Comparison of ENCODE assay signal across 33 mouse cellular contexts in genomic region chr4:81995243-81995642, GRCm38 (mm10).
"Had no signal": no experiment of that assay in that cellular context is flagged by ENCODE, and none has a peak within 500 bp of the region (broad histone marks: within the 10 kb centered on the region; RNA-seq: fewer than 3 reads in every experiment).

No protein-coding gene starts in this region.

- ATAC-seq: hindbrain, embryonic 16.5 days; hindbrain, postnatal 0 days; inflammation-experienced regulatory T-cells, adult 6 months had no signal

- H3K27me3 ChIP-seq: heart, embryonic 12.5 days; heart, embryonic 13.5 days; heart, embryonic 15.5 days; hindbrain, embryonic 12.5 days; hindbrain, embryonic 13.5 days; hindbrain, embryonic 15.5 days; kidney, embryonic 15.5 days had no signal

- H3K9ac ChIP-seq: heart, embryonic 12.5 days; heart, embryonic 13.5 days; heart, embryonic 15.5 days; hindbrain, embryonic 12.5 days; hindbrain, embryonic 13.5 days; hindbrain, embryonic 14.5 days; hindbrain, embryonic 15.5 days; kidney, embryonic 15.5 days had no signal

- H3K4me3 ChIP-seq: heart, adult 2 months; heart, embryonic 10.5 days; heart, embryonic 12.5 days; heart, embryonic 13.5 days; heart, embryonic 15.5 days; hindbrain, embryonic 10.5 days; hindbrain, embryonic 12.5 days; hindbrain, embryonic 13.5 days; hindbrain, embryonic 15.5 days; kidney, embryonic 15.5 days; layer of hippocampus, adult 2 months had no signal

- H3K36me3 ChIP-seq: heart, embryonic 10.5 days; heart, embryonic 12.5 days; heart, embryonic 13.5 days; heart, embryonic 15.5 days; hindbrain, embryonic 10.5 days; hindbrain, embryonic 12.5 days; hindbrain, embryonic 13.5 days; hindbrain, embryonic 15.5 days; kidney, embryonic 15.5 days had no signal

- H3K9me3 ChIP-seq: heart, embryonic 10.5 days; heart, embryonic 12.5 days; heart, embryonic 13.5 days; heart, embryonic 15.5 days; hindbrain, embryonic 10.5 days; hindbrain, embryonic 12.5 days; hindbrain, embryonic 13.5 days; hindbrain, embryonic 15.5 days; kidney, embryonic 15.5 days had no signal

- DNase-seq: heart, adult 2 months; heart, postnatal 10 days; heart, postnatal 14 days; heart, postnatal 36 days; heart, postnatal 4 days; kidney, adult 11 months; kidney, adult 18-20 months; kidney, adult 2 months; kidney, adult 8-10 months; kidney, adult 9 months; kidney, postnatal 10 days; kidney, postnatal 14 days; kidney, postnatal 25 days; kidney, postnatal 36 days; kidney, postnatal 4 days; layer of hippocampus, adult 9-11 months; layer of hippocampus, postnatal 36 days had no signal

- H3K27ac ChIP-seq: heart, adult 2 months; heart, embryonic 10.5 days; heart, embryonic 13.5 days; heart, embryonic 15.5 days; hindbrain, embryonic 10.5 days; hindbrain, embryonic 12.5 days; hindbrain, embryonic 13.5 days; hindbrain, embryonic 14.5 days; hindbrain, embryonic 15.5 days; hindbrain, postnatal 0 days; kidney, embryonic 15.5 days; kidney, postnatal 0 days; layer of hippocampus, adult 2 months had no signal

- H3K4me2 ChIP-seq: heart, embryonic 11.5 days; heart, embryonic 12.5 days; heart, embryonic 13.5 days; heart, embryonic 15.5 days; hindbrain, embryonic 12.5 days; hindbrain, embryonic 13.5 days; hindbrain, embryonic 14.5 days; hindbrain, embryonic 15.5 days; kidney, embryonic 15.5 days had no signal
